Mouse (Mus musculus): Measurements from ENCODE around the gene Parvg. TPM values are rescaled to one million over a fixed set of nuclear protein-coding genes. Genes with fewer than 3 reads are reported as not detected.

Parvg gene
- total RNA-seq, 2 experiments from 2014 or later = 1.3 to 1.4 TPM

- intact Hi-C loops (cut with DNase I) = no loop called here
- DNase-seq (ENCODE audit: low spot score) = no peak
Measured at GRCm38 (mm10) chr15:84340926-84341325, 17.1 kb downstream of the Parvg start.

GRCm38 (mm10) chr15:84348769-84349168 is 24.9 kb downstream of the Parvg start:
- intact Hi-C loops (cut with DNase I) = no loop called here
- no peak for DNase-seq (ENCODE audit: low spot score)

DNA sequence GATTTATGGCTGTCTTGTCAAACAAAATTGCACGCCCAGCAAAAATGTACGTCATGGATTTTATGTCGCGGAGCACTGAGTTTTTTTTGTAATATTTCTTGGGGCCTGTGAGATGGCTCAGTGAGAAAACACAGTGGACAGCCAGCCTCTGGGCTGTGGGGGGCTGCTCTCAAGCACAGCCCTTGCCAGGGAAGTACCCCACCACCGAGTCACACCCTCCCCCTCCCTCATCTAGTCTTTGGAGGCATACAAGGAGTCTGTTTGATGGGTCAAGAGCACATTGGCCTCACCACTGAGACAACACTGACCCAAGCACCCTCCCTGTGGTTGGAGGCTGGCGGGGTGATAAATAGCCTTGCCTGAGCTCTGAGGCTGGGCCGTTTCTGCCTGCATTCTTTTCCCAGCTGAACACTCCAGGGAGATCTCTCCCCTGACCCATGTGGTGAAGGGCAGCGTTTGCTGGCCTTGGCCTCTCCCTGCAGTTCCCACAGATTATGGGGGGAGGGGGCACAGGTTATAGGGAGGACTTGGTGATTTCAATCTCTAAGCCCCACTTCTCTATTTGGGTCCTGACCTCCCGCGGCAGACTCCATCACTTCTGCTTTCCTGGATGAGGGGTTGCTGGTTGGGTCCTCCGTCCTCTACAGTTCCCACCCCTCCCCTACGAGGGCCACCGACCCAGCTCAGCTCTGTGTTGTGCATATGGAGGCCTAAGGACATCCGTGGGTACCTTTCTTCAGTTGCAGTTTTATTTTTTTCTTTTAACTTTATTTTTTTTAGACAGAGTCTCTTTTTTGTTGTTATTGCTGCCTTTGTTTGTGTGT is 26.3 kb downstream of the Parvg start:
- DNase-seq (ENCODE audit: low spot score) = no peak
- intact Hi-C loops (cut with DNase I) = no loop called here

- intact Hi-C loops (cut with DNase I) = no loop called here
- DNase-seq (ENCODE audit: low spot score) = no peak
Measured at GRCm38 (mm10) chr15:84351342-84351741, 27.5 kb downstream of the Parvg start.

- no peak for DNase-seq (ENCODE audit: low spot score)
- intact Hi-C loops (cut with DNase I) = no loop called here
Measured at GRCm38 (mm10) chr15:84351915-84352844, 28.4 kb downstream of the Parvg start.

DNA sequence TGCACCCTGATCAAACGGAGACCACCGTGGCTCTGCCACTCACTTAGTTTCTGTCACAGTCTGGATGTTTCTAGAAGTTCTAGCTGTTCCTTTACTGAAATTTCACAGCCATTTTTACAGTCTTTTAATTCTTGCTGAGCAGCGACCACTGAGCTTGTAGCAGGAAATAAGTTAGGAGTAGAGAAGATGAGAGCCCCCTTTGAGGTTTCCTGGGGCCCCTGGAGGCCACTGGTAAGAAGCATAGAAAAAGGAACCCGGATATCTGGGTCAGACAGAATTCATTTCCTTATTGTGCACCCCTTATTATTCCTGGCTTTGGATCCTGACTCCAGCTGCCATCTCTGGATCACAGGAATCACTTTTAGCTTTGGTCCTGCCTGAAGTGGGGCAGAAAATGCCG is 31.3 kb downstream of the Parvg start:
- no peak for DNase-seq (ENCODE audit: low spot score)
- intact Hi-C loops (cut with DNase I) = no loop called here

DNA sequence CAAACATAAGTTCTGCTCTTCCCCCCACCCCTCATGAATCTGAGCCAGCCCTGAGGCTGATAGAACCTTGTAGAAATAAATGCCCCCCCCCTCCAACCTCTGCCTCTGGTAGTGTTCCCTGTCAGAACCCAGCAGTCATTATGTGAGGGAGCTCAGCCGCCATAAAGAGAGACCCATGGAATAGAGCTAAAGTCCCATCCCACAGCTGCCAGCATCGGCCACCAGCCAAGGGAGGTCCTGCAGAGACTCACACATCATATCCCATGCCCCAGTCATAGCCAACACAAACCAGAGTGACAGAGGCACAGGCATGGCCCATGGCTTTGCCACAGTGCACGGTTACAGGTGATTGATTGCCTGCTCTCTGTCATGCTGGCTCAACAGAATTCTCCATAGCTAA is 40.9 kb downstream of the Parvg start:
- DNase-seq (ENCODE audit: low spot score) = no peak
- intact Hi-C loops (cut with DNase I) = no loop called here

DNA sequence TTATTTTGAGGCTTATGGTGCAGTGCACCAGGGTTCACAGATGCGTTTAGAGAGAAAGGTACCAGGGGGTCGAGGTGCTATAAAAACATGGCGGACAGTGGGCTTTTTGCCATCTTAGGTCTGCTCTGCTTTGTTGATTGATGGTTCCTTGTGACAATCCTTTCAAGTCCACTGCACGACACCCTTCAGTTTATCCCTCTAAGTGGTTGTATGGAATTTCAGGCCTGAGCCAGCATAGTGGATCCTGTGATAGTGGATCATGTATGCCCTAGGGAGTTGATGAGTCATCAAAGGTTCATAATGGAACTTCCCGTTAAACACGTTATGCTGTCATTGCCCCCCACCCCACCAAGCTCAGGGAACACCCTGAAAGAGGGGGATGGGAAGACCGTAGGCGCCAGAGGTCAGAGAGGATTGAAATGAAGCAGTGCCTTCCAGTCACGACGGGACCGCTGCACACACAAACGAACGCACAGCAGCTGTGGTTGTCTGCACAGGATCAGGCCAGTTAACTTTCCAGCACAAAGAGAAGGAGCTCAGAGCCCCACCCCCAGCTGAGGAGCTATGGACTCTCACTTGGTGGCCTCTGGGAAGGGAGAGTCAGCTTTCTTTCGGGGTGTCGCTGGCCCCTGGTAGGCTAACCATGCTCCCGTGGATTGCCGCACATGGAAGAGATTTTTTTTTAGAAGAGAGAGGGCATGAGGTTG is 42.0 kb downstream of the Parvg start:
- DNase-seq (ENCODE audit: low spot score) = no peak
- intact Hi-C loops (cut with DNase I) = no loop called here

DNA sequence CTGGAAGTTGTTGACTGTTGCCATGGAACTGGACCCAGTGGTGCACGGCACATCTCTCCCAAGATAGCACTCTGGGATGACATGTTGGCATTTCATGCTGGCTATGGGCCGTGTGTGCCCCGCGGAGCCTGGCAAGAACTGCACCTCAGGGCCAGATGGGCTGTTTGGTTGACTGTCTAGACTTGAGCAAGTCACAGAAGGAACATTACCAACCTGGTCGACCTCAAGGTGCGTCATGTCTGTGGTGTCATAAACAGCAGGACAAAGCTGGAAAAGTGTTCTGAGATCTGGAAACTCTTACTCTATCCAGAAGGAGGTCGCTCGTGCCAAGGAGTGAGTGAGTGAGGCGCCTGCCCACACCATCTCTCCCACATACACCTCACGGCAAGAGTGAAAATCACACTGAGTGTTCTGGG is 42.8 kb downstream of the Parvg start:
- intact Hi-C loops (cut with DNase I) = no loop called here
- DNase-seq (ENCODE audit: low spot score) = no peak

GRCm38 (mm10) chr15:84367402-84367801 is 43.6 kb downstream of the Parvg start:
- DNase-seq (ENCODE audit: low spot score) = no peak
- intact Hi-C loops (cut with DNase I) = no loop called here

DNA sequence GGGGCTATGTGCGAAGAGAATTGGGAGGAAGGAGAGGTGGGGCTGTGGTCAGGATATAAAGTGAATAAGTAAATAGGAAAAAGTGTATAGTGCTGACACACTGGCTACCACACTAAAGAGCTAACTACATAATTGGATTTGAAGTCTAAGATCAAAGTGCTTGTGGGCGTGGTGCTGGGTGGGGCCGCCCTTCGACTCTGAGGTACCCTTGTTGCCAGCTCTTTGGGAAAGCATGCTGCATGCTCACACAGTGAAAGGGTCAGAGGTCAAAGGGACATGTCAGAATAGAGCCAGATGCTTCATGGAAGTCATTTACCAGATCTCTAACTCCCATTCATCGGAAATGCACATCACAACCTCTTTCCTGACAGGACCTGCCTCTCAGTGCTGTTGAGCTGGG is 49.0 kb downstream of the Parvg start:
- DNase-seq (ENCODE audit: low spot score) = no peak
- intact Hi-C loops (cut with DNase I) = no loop called here

- no peak for DNase-seq (ENCODE audit: low spot score)
- intact Hi-C loops (cut with DNase I) = no loop called here
Measured at GRCm38 (mm10) chr15:84378734-84379133, 54.9 kb downstream of the Parvg start.

DNA sequence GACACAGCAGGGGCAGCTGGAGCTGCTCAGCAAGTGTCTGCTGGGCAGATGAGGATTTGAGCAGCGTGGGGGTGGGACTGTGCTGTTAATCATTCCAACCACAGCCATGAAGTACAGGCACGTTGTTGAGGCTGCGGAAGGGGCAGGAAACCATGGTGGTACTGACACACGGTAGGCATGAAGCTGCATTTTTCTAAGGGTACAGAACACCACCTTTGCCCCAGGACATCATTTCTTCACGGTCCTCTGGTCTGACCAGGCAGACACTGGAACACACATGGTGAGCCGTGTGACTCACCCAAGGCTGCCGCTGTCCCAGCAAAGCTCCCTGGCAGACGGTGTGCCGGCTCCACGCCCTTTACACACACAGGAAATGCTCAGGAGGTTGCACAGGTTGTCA is 56.4 kb downstream of the Parvg start:
- intact Hi-C loops (cut with DNase I) = no loop called here
- no peak for DNase-seq (ENCODE audit: low spot score)

- intact Hi-C loops (cut with DNase I) = no loop called here
- no peak for DNase-seq (ENCODE audit: low spot score)
Measured at GRCm38 (mm10) chr15:84384066-84384465, 60.2 kb downstream of the Parvg start.

DNA sequence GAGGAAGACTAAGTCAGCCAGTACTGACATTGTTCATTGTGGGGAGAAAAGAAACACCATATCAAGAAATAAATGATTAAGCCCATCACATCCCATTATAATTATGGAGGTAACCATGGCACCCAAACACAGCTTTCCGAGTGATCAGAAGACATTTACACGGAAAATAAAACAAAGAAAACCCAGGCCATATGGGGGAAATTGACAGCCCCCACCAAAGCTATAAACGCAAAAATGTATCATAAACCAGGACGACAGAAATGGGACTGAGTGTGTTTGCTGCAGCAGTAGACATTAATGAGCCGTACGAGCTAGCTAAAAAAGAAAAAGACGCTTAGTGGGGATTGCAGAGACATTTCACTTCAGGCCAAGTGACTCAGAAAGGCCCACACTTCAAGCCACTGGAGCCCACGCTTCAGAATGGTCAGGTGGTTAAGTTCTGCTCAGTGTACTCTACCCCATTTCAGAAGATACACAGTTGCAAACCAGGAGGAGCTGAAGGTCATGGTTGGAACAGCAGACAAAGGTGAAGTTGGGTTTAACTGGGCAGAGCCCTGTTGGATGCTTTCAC is 62.3 kb downstream of the Parvg start:
- intact Hi-C loops (cut with DNase I) = no loop called here

GRCm38 (mm10) chr15:84388698-84389131 is 64.9 kb downstream of the Parvg start:
- intact Hi-C loops (cut with DNase I) = no loop called here

More for the DNA sequence above, 62.3 kb downstream of the Parvg start:
- no peak for DNase-seq (ENCODE audit: low spot score)

DNA sequence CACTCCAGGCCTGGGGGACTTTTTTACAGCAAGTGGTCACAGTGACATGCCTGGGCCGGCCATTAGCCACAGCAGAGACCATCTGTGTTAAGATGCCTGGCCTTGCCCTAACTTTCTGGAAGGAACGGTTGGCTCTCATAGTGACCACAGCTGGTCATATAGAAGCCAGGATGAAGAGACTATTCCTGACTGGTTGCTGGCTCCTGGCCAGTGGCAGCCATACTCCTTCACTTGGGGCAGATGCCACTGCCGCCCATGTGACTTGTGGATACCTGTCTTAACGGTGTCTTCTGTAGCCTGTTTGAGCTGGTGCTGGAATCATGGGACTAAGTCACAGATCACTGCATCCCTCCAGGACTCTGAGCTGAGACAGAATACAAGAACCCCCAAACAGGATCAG is 68.3 kb downstream of the Parvg start:
- intact Hi-C loops (cut with DNase I) = no loop called here
- DNase-seq (ENCODE audit: low spot score) = no peak

More at GRCm38 (mm10) chr15:84388698-84389131, 64.9 kb downstream of the Parvg start:
- no peak for DNase-seq (ENCODE audit: low spot score)

All from heart, postnatal 25 days (tissue).